Mouse (Mus musculus) cerebellum, adult 2 months (tissue): ENCODE results near the gene Gpr31b.
"Not testable (repeated sequence)": the region's sequence is repeated elsewhere in the genome, so short reads cannot be mapped to it uniquely, and the experiment has no call there.

Source experiments
- CTCF ChIP-seq: fragments of 200-500 bp; IDR thresholded peaks from 2 replicates; pipeline ENCODE4 v1.5.1; 2011; ENCODE audit warnings: low read depth, mild to moderate bottlenecking, control low read depth, low read length, moderate library complexity, borderline replicate concordance; ENCODE audit not compliant: insufficient read depth
- POLR2A ChIP-seq: fragments of 200-500 bp; IDR thresholded peaks from 2 replicates; pipeline ENCODE4 v1.6.1; 2011; ENCODE audit warnings: low read length, control low read depth, borderline replicate concordance; ENCODE audit not compliant: insufficient read depth

GRCm38 (mm10) chr17:13043846-13044673, 8.0 kb downstream of the Gpr31b start:
- not testable (repeated sequence) for TF ChIP-seq POLR2A
- peak; percentile 37; the same call in 1 of the 2 replicates for TF ChIP-seq CTCF
